Mouse (Mus musculus): ENCODE measurements around the gene Ppp1r9b. TPM values are rescaled to one million over a fixed set of nuclear protein-coding genes. Genes with fewer than 3 reads are reported as not detected.

The Ppp1r9b gene
- polyA plus RNA-seq, 1 experiment from 2014 or later, result 19.4 TPM

Other genes starting within 250 kb of the Ppp1r9b start
- gene Cdc34b, start 249.3 kb upstream of the Ppp1r9b start, polyA plus RNA-seq (2015; fragmentation: Nextera tagmentation; extraction: Ambion mirVana), result 0.15 TPM in 1 of 2 replicates, not detected in the other
- not detected in 2 replicates for gene Tmem92, start 208.3 kb upstream of the Ppp1r9b start, polyA plus RNA-seq (2015; fragmentation: Nextera tagmentation; extraction: Ambion mirVana)
- gene Col1a1, start 54.8 kb upstream of the Ppp1r9b start, polyA plus RNA-seq (2015; fragmentation: Nextera tagmentation; extraction: Ambion mirVana), result 58.1 and 84.6 TPM in 2 replicates
- gene Hils1, start 23.4 kb upstream of the Ppp1r9b start, polyA plus RNA-seq (2015; fragmentation: Nextera tagmentation; extraction: Ambion mirVana), result not detected in 2 replicates
- gene Sgca, start 14.7 kb upstream of the Ppp1r9b start, polyA plus RNA-seq (2015; fragmentation: Nextera tagmentation; extraction: Ambion mirVana), result 0.20 TPM in 1 of 2 replicates, not detected in the other
- gene Samd14, start 18.8 kb downstream of the Ppp1r9b start, polyA plus RNA-seq (2015; fragmentation: Nextera tagmentation; extraction: Ambion mirVana), result 164 and 171 TPM in 2 replicates
- gene Pdk2, start 50.3 kb downstream of the Ppp1r9b start, polyA plus RNA-seq (2015; fragmentation: Nextera tagmentation; extraction: Ambion mirVana), result 24.1 and 27.5 TPM in 2 replicates
- gene Itga3, start 85.8 kb downstream of the Ppp1r9b start, polyA plus RNA-seq (2015; fragmentation: Nextera tagmentation; extraction: Ambion mirVana), result 13.7 and 16.6 TPM in 2 replicates
- 0.22 and 0.38 TPM in 2 replicates for gene Dlx3, start 129.1 kb downstream of the Ppp1r9b start, polyA plus RNA-seq (2015; fragmentation: Nextera tagmentation; extraction: Ambion mirVana)
- gene Dlx4, start 155.2 kb downstream of the Ppp1r9b start, polyA plus RNA-seq (2015; fragmentation: Nextera tagmentation; extraction: Ambion mirVana), result 0.36 TPM in 1 of 2 replicates, not detected in the other